Mouse (Mus musculus) kidney, adult 11 months (tissue): ENCODE measurements at regions not wholly inside any gene's neighbourhood (a gene's known extent, or its start where the extent isn't known, plus 50 kb on each side); places are given as distances from the start of the nearest gene placed in this dataset.

ENCODE experiments used
- DNase-seq: peaks from one replicate; pipeline ENCODE4 v3.0.0; 2022

DNA sequence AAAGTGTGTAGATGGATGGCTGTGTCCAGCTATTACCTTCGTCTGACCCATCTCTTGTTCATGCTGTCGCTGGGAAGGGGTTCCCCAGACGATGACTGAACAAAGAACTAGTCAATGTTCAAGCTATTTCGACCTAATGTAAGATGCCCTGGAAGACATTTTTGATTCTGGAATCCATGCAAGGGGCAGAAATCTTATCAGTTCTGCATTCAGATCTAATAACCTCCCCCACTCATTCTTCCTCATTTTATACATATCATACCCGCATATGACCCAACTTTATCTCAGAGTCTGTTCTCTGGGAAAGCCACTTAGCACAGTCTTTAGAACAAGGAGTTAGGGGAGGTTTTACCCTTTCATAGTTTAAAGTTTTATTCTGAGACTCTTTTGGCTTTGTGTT, 52.2 kb upstream of the 2310009B15Rik start:
- no peak for DNase-seq

DNA sequence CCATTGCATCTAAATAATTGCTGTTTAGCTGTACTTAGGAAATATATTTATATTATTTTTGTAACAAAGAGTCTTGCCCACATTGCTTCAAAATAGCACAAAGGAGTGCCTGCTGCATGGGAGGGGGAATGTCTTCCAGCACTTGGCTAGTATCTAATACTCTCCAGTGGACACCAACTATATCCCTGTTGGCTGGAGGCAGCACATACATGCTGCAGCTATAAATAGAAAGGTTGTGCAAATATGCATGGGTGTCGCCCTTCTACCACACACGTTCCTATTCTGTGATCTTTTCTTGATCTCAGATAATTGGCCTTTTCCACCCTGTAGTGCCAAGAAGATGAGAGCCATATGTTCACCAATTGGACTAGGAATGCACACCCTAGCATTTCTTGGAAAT, 53.0 kb upstream of the 2310009B15Rik start:
- no peak for DNase-seq

DNA sequence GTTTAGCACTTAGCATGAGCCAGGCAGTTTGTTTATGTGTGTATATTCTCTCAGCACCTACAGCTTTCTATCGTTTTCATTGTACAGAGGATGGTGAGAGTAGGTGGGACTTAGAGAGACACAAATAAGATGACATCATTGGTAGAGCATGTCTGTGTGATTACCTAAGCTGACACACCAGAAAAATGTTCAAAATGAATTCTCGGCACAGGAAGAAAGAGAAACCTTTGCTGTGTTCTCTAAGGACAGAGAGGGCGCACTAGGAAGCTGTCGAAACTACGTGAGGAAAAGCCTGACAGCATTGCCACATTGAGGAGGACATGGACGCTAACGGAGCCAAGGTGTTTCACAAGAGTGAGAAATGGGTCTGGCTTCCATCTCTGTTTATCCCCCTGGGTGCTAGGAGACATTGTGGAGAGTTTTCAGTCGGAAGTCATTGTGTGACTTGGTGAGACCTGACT, 51.0 kb upstream of the Dennd1b start:
- DNase-seq: peak; percentile 11

DNA sequence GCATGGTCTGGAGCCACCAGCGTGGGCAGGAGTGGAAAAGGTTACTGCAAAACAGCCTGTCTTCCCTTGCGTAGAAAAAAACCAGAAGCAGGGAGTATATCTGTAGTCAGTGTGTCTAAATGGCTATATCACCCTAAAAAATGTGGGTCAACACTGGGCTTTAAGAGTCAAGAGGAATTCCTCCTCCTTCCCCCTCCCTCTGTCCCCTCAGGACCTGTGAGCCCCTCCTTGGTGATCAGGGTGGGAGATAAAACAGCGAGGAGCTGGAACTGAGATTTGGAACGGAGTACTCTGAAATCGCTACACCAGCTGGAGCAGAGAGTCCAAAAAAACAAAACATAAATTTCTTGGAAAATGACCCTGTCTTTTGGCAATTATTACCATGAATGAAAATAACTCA, 50.3 kb upstream of the Dennd1b start:
- DNase-seq: no peak

DNA sequence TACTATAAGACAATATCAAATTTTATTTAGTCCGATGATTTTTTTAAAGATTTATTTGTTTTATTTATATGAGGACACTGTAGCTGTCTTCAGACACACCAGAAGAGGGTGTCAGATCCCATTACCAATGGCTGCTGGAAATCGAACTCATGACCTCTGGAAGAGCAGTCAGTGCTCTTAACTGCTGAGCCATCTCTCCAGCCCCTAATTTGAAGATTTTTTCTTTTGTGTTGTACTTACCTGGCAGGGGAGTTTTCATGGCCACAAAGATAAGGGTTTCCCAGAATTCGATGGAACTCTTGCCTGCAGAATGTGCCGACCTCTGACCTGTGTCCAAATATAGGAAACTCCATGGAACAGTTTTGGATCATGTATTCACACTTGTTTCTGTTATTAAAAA, 49.8 kb upstream of the Dennd1b start:
- DNase-seq: no peak
